ENCODE assay signal across 20 mouse cellular contexts in the genomic region with DNA sequence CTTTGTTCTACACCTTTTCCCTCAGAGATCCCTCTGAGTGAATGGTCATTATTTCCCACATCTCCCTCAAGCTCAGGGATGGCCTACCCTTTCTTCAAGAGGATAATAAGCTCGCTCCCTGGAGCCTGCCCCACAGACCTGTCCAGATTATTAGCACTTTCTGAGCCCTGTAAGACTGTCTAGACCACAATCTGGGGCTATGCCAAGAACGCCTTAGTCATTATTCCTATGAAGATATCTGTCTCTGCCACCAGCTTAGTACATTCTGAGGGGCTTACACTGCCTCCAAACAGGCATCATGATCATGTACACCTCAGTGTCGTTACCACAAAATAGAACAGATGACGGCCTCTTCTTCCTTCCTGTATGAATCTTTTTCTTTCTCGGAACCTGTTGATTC.
DNase-seq lines count a peak whose midpoint lies in the region; ATAC-seq and TF ChIP-seq lines count a peak whose summit lies in the region.
"Had no signal": no experiment of that assay in that cellular context is flagged by ENCODE, and none has a peak within 500 bp of the region (broad histone marks: within the 10 kb centered on the region; RNA-seq: fewer than 3 reads in every experiment).

No protein-coding gene starts in this region.

- WGBS in liver, embryonic 11.5 days = 77% methylated on average over 5 of the region's 5 CpGs

- CTCF ChIA-PET in Patski (lab: Charles Lee) = interaction anchor here (0.9 to 2.4 kb wide), 8 partner anchors 10 to 372 kb away, joined by 3 to 7 read pairs (median 4); no protein-coding TSS in a partner anchor

- peaks cover 8% of the 10 kb centered on the region for H3K4me1 ChIP-seq in liver, embryonic 11.5 days (replicated peaks; ENCODE audit: control insufficient read depth, insufficient read depth, low read length)

- no peaks in the 10 kb centered on the region for H3K9me3 ChIP-seq in liver, embryonic 11.5 days (ENCODE audit: control insufficient read depth, low read length)
- H3K9me3 ChIP-seq: embryonic facial prominence, embryonic 10.5 days; embryonic facial prominence, embryonic 12.5 days; forebrain, embryonic 12.5 days had no signal

- no peak overlapping the region for H3K4me2 ChIP-seq in liver, embryonic 11.5 days
- H3K4me2 ChIP-seq: embryonic facial prominence, embryonic 12.5 days; forebrain, embryonic 12.5 days had no signal

- TF ChIP-seq CTCF in Patski (IDR thresholded peaks at IDR 0.05) = no peak

- peak; percentile 74 for DNase-seq in 416B (ENCODE audit: low read depth)
- peak; percentile 60 for DNase-seq in Muller cell, postnatal 12 days (ENCODE audit: inconsistent ontology term)
- DNase-seq in Patski (ENCODE audit: low read depth, low spot score) = peak; percentile 66
- no peak for DNase-seq in lung, postnatal 36 days
- DNase-seq in cerebellum, postnatal 4 days (ENCODE audit: low spot score in 2 of 2) = no peak
- no peak for DNase-seq in frontal cortex, adult 2 months (ENCODE audit: extremely low spot score in 1 of 2, low spot score in 1 of 2)
- DNase-seq in liver, embryonic 11.5 days (ENCODE audit: low spot score) = no peak
- DNase-seq: adrenal gland, postnatal 10 days; adrenal gland, postnatal 25 days; cerebellum, adult 11 months; cerebellum, adult 18-20 months; cerebellum, adult 8-10 months; cerebellum, adult 9-11 months; cerebellum, postnatal 14 days; cerebellum, postnatal 36 days had no signal

- POLR2A ChIA-PET in Patski (lab: Charles Lee) = interaction anchor here (0.6 kb wide), 1 partner anchor 1184 kb away, joined by 3 read pairs; no protein-coding TSS in a partner anchor

- no peak overlapping the region for H3K9ac ChIP-seq in liver, embryonic 11.5 days (ENCODE audit: low read depth, low read length)
- H3K9ac ChIP-seq: embryonic facial prominence, embryonic 12.5 days; forebrain, embryonic 12.5 days had no signal

- no peak overlapping the region for H3K4me3 ChIP-seq in liver, embryonic 11.5 days (ENCODE audit: low read depth, low read length)
- H3K4me3 ChIP-seq: embryonic facial prominence, embryonic 10.5 days; embryonic facial prominence, embryonic 12.5 days; forebrain, embryonic 12.5 days had no signal

- H3K36me3 ChIP-seq in liver, embryonic 11.5 days (ENCODE audit: control insufficient read depth, insufficient read depth, low read length) = no peaks in the 10 kb centered on the region
- H3K36me3 ChIP-seq: embryonic facial prominence, embryonic 10.5 days; embryonic facial prominence, embryonic 12.5 days; forebrain, embryonic 12.5 days had no signal

- no peaks in the 10 kb centered on the region for H3K27me3 ChIP-seq in Patski
- no peaks in the 10 kb centered on the region for H3K27me3 ChIP-seq in liver, embryonic 11.5 days (replicated peaks; ENCODE audit: control insufficient read depth, insufficient read depth, low read length)
- H3K27me3 ChIP-seq: embryonic facial prominence, embryonic 12.5 days; forebrain, embryonic 12.5 days had no signal

- ATAC-seq in Patski = no peak
- ATAC-seq in liver, embryonic 11.5 days (replicated peaks; ENCODE audit: low FRiP score) = no peak
- ATAC-seq: forebrain, embryonic 14.5 days; forebrain, embryonic 16.5 days had no signal

- in situ Hi-C loops in Patski (cut with MboI; ENCODE audit: low pct_unique_long_range_greater_than_20kb) = loop anchor here (5.0 to 10.0 kb wide), 2 partner anchors 116 to 243 kb away; no protein-coding TSS in a partner anchor

- H3K27ac ChIP-seq in liver, embryonic 11.5 days (ENCODE audit: low read depth, low read length) = no peak overlapping the region
- H3K27ac ChIP-seq: embryonic facial prominence, embryonic 10.5 days; embryonic facial prominence, embryonic 12.5 days; forebrain, embryonic 12.5 days had no signal

Comparison
In these comparisons a context has a peak if more than half of its experiments do, and no peak if none do; other contexts are left out.
1. DNase-seq: peak in 416B (single experiment), Muller cell, postnatal 12 days (single experiment) and Patski (single experiment); none in lung, postnatal 36 days (single experiment), cerebellum, postnatal 4 days (0 of 2), frontal cortex, adult 2 months (0 of 2) and liver, embryonic 11.5 days (single experiment).